Mouse (Mus musculus) E14TG2a.4 (cell line): ENCODE results near the gene Lcn12.

Experiments used
- H3K27me3 ChIP-seq: 2 replicates; pipeline ENCODE4 v1.6.1; 2014; ENCODE audit warnings: low read length, control low read depth; ENCODE audit not compliant: insufficient read depth
- H3K36me3 ChIP-seq: 2 replicates; pipeline ENCODE4 v1.6.1; 2014; ENCODE audit warnings: low read length, control low read depth; ENCODE audit not compliant: insufficient read depth
- H3K4me1 ChIP-seq: replicated peaks from 2 replicates; pipeline ENCODE4 v1.6.1; 2014; ENCODE audit warnings: low read depth, low read length, control low read depth
- H3K4me3 ChIP-seq: replicated peaks from 2 replicates; pipeline ENCODE4 v1.5.1; 2014; ENCODE audit warnings: mild to moderate bottlenecking, low read length
- H3K9me3 ChIP-seq: 2 replicates; pipeline ENCODE4 v1.6.1; 2014; ENCODE audit warnings: low read length, control low read depth
- CTCF ChIP-seq: conservative IDR thresholded peaks from 2 replicates; pipeline ENCODE4 v1.5.1; 2014; ENCODE audit warnings: low read length
- NANOG ChIP-seq: IDR thresholded peaks from 2 replicates; pipeline ENCODE4 v1.6.1; 2014; ENCODE audit warnings: borderline replicate concordance, low read length, mixed read lengths
- POU5F1 ChIP-seq: IDR thresholded peaks from 2 replicates; pipeline ENCODE4 v1.6.1; 2014; ENCODE audit warnings: low read length, borderline replicate concordance

Lcn12 gene

GRCm38 (mm10) chr2:25500071-25500575 lies 6.4 kb upstream of the Lcn12 start:
- peaks cover 25% of the 10 kb centered on the region for H3K36me3 ChIP-seq
- peak overlapping the region; percentile 93 for H3K4me3 ChIP-seq
- H3K27me3 ChIP-seq, result no peaks in the 10 kb centered on the region
- TF ChIP-seq NANOG, result no peak
- no peak for TF ChIP-seq CTCF
- TF ChIP-seq POU5F1, result no peak
- H3K9me3 ChIP-seq, result no peaks in the 10 kb centered on the region
- H3K4me1 ChIP-seq, result peaks cover 68% of the 10 kb centered on the region

GRCm38 (mm10) chr2:25498622-25499478 lies 5.1 kb upstream of the Lcn12 start:
- TF ChIP-seq POU5F1, result no peak
- TF ChIP-seq NANOG, result no peak
- no peak for TF ChIP-seq CTCF
- peaks cover 13% of the 10 kb centered on the region for H3K36me3 ChIP-seq
- no peaks in the 10 kb centered on the region for H3K9me3 ChIP-seq
- H3K4me1 ChIP-seq, result peaks cover 62% of the 10 kb centered on the region
- no peak overlapping the region for H3K4me3 ChIP-seq
- no peaks in the 10 kb centered on the region for H3K27me3 ChIP-seq

- H3K4me1 ChIP-seq, result peaks cover 54% of the 10 kb centered on the region
- H3K36me3 ChIP-seq, result 0 out of 2 replicates have a peak, but pooled peaks cover 6% of the 10 kb centered on the region
- no peaks in the 10 kb centered on the region for H3K27me3 ChIP-seq
- TF ChIP-seq NANOG, result no peak
- TF ChIP-seq POU5F1, result no peak
- TF ChIP-seq CTCF, result no peak
- H3K4me3 ChIP-seq, result no peak overlapping the region
- no peaks in the 10 kb centered on the region for H3K9me3 ChIP-seq
Measured at GRCm38 (mm10) chr2:25497846-25498575, 4.3 kb upstream of the Lcn12 start.

- Histone ChIP-seq H3K4me1 (peaks cover 38% of the 10 kb centered on the region), H3K9me3 (no peaks in the 10 kb centered on the region), H3K36me3 (no peaks in the 10 kb centered on the region), H3K4me3 (no peak overlapping the region), H3K27me3 (no peaks in the 10 kb centered on the region)
- TF ChIP-seq CTCF (peak; percentile 22), POU5F1 (no peak)
Measured at GRCm38 (mm10) chr2:25496462-25496861, 2.8 kb upstream of the Lcn12 start.

- no peak for TF ChIP-seq NANOG
- TF ChIP-seq POU5F1, result no peak
- no peak for TF ChIP-seq CTCF
- Histone ChIP-seq H3K27me3 (no peaks in the 10 kb centered on the region), H3K4me3 (no peak overlapping the region), H3K4me1 (peaks cover 10% of the 10 kb centered on the region), H3K36me3 (no peaks in the 10 kb centered on the region), H3K9me3 (no peaks in the 10 kb centered on the region)
Measured at GRCm38 (mm10) chr2:25492988-25493387, 723 bp downstream of the Lcn12 start.

- H3K27me3 ChIP-seq, result 0 out of 2 replicates have a peak, but pooled peaks cover 2% of the 10 kb centered on the region
- H3K9me3 ChIP-seq, result no peaks in the 10 kb centered on the region
- no peak for TF ChIP-seq CTCF
- TF ChIP-seq POU5F1, result no peak
- TF ChIP-seq NANOG, result no peak
Measured at GRCm38 (mm10) chr2:25488671-25489068, 5.0 kb downstream of the Lcn12 start.

GRCm38 (mm10) chr2:25487965-25488670 lies 5.6 kb downstream of the Lcn12 start:
- TF ChIP-seq POU5F1 (no peak), CTCF (no peak), NANOG (no peak)
- H3K9me3 ChIP-seq, result no peaks in the 10 kb centered on the region
- H3K4me3 ChIP-seq, result no peak overlapping the region
- no peaks in the 10 kb centered on the region for H3K36me3 ChIP-seq
- 0 out of 2 replicates have a peak, but pooled peaks cover 3% of the 10 kb centered on the region for H3K4me1 ChIP-seq
- H3K27me3 ChIP-seq, result 0 out of 2 replicates have a peak, but pooled peaks cover 6% of the 10 kb centered on the region

More at GRCm38 (mm10) chr2:25488671-25489068, 5.0 kb downstream of the Lcn12 start:
- Histone ChIP-seq H3K4me3 (no peak overlapping the region), H3K36me3 (no peaks in the 10 kb centered on the region), H3K4me1 (0 out of 2 replicates have a peak, but pooled peaks cover 3% of the 10 kb centered on the region)
